Mouse (Mus musculus) forebrain, embryonic 14.5 days (tissue): ENCODE measurements at regions not wholly inside any gene's neighbourhood (a gene's known extent, or its start where the extent isn't known, plus 50 kb on each side); places are given as distances from the start of the nearest gene placed in this dataset.

ENCODE experiments used
- ATAC-seq: fragments of 200-750 bp; cut with Nextera tagmentation; 2 replicates; pipeline ENCODE4 v1.8.0; 2017; ENCODE audit warnings: mild to moderate bottlenecking, moderate library complexity
- DNase-seq: peaks from one replicate; pipeline ENCODE4 v3.0.0-alpha.2; 2015; ENCODE audit warnings: low spot score
- H3K27ac ChIP-seq: fragments of 300-500 bp; sonication (generic); 2 replicates; pipeline ENCODE4 v1.5.1; 2014; ENCODE audit warnings: low read depth, mild to moderate bottlenecking, control low read depth, low read length, moderate library complexity
- H3K27me3 ChIP-seq: fragments of 300-500 bp; sonication (generic); replicated peaks from 2 replicates; pipeline ENCODE4 v1.6.1; 2014; ENCODE audit warnings: low read length, control low read depth, mixed read lengths; ENCODE audit not compliant: control insufficient read depth, insufficient read depth
- H3K36me3 ChIP-seq: fragments of 300-500 bp; sonication (generic); 2 replicates; pipeline ENCODE4 v1.6.1; 2014; ENCODE audit warnings: low read length, control low read depth; ENCODE audit not compliant: control insufficient read depth, insufficient read depth
- H3K4me1 ChIP-seq: fragments of 300-500 bp; sonication (generic); 2 replicates; pipeline ENCODE4 v1.6.1; 2014; ENCODE audit warnings: antibody characterized with exemption, low read length, control low read depth; ENCODE audit not compliant: control insufficient read depth, insufficient read depth
- H3K4me2 ChIP-seq: fragments of 300-500 bp; sonication (generic); 2 replicates; pipeline ENCODE4 v1.6.1; 2014; ENCODE audit warnings: mild to moderate bottlenecking, control low read depth, low read length
- H3K4me3 ChIP-seq: fragments of 300-500 bp; sonication (generic); 2 replicates; pipeline ENCODE4 v1.5.1; 2014; ENCODE audit warnings: low read depth, low read length, control low read depth
- H3K9ac ChIP-seq: fragments of 300-500 bp; sonication (generic); 2 replicates; pipeline ENCODE4 v1.6.1; 2014; ENCODE audit warnings: mild to moderate bottlenecking, low read length, control low read depth, moderate library complexity
- H3K9me3 ChIP-seq: fragments of 300-500 bp; sonication (generic); replicated peaks from 2 replicates; pipeline ENCODE4 v1.6.1; 2016; ENCODE audit warnings: low read length, control low read depth, mixed read lengths; ENCODE audit not compliant: control insufficient read depth
- WGBS: fragments of 180-500 bp; shearing (Covaris S2); extraction: QIAGEN DNeasy Blood & Tissue Kit; methylation state at CpG from one replicate; pipeline ENCODE4 v1.1.7; 2014; 5-methylcytosine and 5-hydroxymethylcytosine counted together

DNA sequence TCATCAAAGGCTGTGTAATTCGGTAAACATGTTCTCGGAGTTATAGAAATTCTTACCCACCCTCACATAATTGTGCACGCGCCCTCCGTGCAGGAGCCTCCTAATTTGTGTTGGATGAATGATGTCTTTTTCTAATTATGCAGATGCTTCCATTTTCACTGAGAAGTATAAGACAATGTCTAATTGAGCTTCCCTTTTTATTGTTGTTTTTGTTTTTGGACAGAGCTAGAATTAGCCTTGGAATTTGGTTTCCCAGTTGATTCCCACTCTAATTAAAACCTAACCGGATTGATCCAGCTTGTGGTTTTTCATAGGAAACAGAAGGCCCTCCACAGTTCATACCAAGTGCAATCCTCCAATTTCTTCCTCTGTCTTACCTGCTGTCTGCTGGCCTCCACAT lies 616.2 kb upstream of the Nrp1 start:
- Histone ChIP-seq H3K27ac (no peak overlapping the region), H3K4me1 (peaks cover 3% of the 10 kb centered on the region; the same call in 1 of the 2 replicates), H3K4me3 (no peak overlapping the region), H3K27me3 (no peaks in the 10 kb centered on the region), H3K36me3 (no peaks in the 10 kb centered on the region), H3K9me3 (no peaks in the 10 kb centered on the region), H3K4me2 (no peak overlapping the region), H3K9ac (no peak overlapping the region)
- ATAC-seq (no peak), DNase-seq (peak; percentile 20)
- 21% methylated on average over 6 of the region's 6 CpGs for WGBS

GRCm38 (mm10) chr8:127745221-127745620 lies 613.2 kb upstream of the Nrp1 start:
- Histone ChIP-seq H3K4me3 (no peak overlapping the region), H3K27ac (no peak overlapping the region), H3K9me3 (no peaks in the 10 kb centered on the region), H3K4me1 (peaks cover 3% of the 10 kb centered on the region; the same call in 1 of the 2 replicates), H3K4me2 (no peak overlapping the region), H3K27me3 (no peaks in the 10 kb centered on the region), H3K9ac (no peak overlapping the region), H3K36me3 (no peaks in the 10 kb centered on the region)
- ATAC-seq, result no peak
- no peak for DNase-seq
- 99% methylated on average over 4 of the region's 4 CpGs for WGBS

- Histone ChIP-seq H3K9ac (no peak overlapping the region), H3K27ac (no peak overlapping the region), H3K36me3 (no peaks in the 10 kb centered on the region), H3K9me3 (no peaks in the 10 kb centered on the region), H3K4me3 (no peak overlapping the region), H3K4me2 (no peak overlapping the region), H3K27me3 (no peaks in the 10 kb centered on the region), H3K4me1 (peaks cover 3% of the 10 kb centered on the region; the same call in 1 of the 2 replicates)
- 85% methylated on average over 8 of the region's 8 CpGs for WGBS
- DNase-seq (no peak), ATAC-seq (no peak)
Measured at GRCm38 (mm10) chr8:127746456-127746855, 611.9 kb upstream of the Nrp1 start.

GRCm38 (mm10) chr8:127752871-127753270 lies 605.5 kb upstream of the Nrp1 start:
- Histone ChIP-seq H3K27ac (no peak overlapping the region), H3K27me3 (no peaks in the 10 kb centered on the region), H3K36me3 (no peaks in the 10 kb centered on the region), H3K4me1 (no peaks in the 10 kb centered on the region), H3K4me2 (no peak overlapping the region), H3K9me3 (no peaks in the 10 kb centered on the region), H3K9ac (no peak overlapping the region), H3K4me3 (no peak overlapping the region)
- ATAC-seq (no peak), DNase-seq (no peak)
- 79% methylated on average over 5 of the region's 5 CpGs for WGBS

- Histone ChIP-seq H3K9ac (no peak overlapping the region), H3K4me3 (no peak overlapping the region), H3K27ac (no peak overlapping the region), H3K4me2 (no peak overlapping the region), H3K4me1 (no peaks in the 10 kb centered on the region), H3K27me3 (no peaks in the 10 kb centered on the region), H3K36me3 (no peaks in the 10 kb centered on the region), H3K9me3 (no peaks in the 10 kb centered on the region)
- no peak for DNase-seq
- WGBS, result 97% methylated on average over 5 of the region's 5 CpGs
- no peak for ATAC-seq
Measured at GRCm38 (mm10) chr8:127753793-127754565, 604.4 kb upstream of the Nrp1 start.

DNA sequence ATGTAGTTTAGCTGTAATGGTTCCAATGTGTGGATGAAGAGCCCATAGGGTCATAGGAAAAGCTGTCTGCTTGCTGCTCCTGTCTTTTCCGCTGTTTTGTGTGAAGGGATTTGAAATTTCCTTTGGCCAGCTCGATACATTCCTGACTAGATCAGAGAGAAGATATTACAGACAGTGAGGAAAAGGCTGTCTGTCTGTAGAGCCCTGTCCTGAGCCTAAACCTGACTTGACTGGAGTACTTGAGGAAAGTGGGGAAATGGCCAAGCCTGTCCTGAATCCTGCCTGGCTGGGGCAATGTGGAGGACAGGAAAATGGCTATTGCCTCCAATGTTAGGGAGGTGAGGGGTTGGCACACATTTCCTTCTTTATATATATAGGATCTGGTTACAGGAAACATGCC lies 601.0 kb upstream of the Nrp1 start:
- Histone ChIP-seq H3K4me1 (no peaks in the 10 kb centered on the region), H3K27ac (no peak overlapping the region)
- ATAC-seq, result no peak

GRCm38 (mm10) chr8:127759906-127760305 lies 598.5 kb upstream of the Nrp1 start:
- ATAC-seq, result no peak
- Histone ChIP-seq H3K9ac (no peak overlapping the region), H3K4me3 (no peak overlapping the region), H3K4me2 (no peak overlapping the region), H3K4me1 (no peaks in the 10 kb centered on the region), H3K27ac (no peak overlapping the region), H3K9me3 (no peaks in the 10 kb centered on the region), H3K27me3 (no peaks in the 10 kb centered on the region), H3K36me3 (no peaks in the 10 kb centered on the region)
- no peak for DNase-seq
- WGBS, result 72% methylated on average over 5 of the region's 5 CpGs

More for the DNA sequence above, 601.0 kb upstream of the Nrp1 start:
- Histone ChIP-seq H3K4me3 (no peak overlapping the region), H3K9me3 (no peaks in the 10 kb centered on the region), H3K27me3 (no peaks in the 10 kb centered on the region), H3K4me2 (no peak overlapping the region), H3K36me3 (no peaks in the 10 kb centered on the region), H3K9ac (no peak overlapping the region)
- DNase-seq, result no peak
- 88% methylated on average over 2 of the region's 2 CpGs for WGBS

GRCm38 (mm10) chr8:127765199-127765598 lies 593.2 kb upstream of the Nrp1 start:
- Histone ChIP-seq H3K9me3 (no peaks in the 10 kb centered on the region), H3K27me3 (no peaks in the 10 kb centered on the region), H3K36me3 (no peaks in the 10 kb centered on the region), H3K27ac (no peak overlapping the region), H3K4me1 (no peaks in the 10 kb centered on the region; the same call in 1 of the 2 replicates), H3K9ac (no peak overlapping the region), H3K4me3 (no peak overlapping the region), H3K4me2 (no peak overlapping the region)
- no peak for ATAC-seq
- DNase-seq, result no peak
- 79% methylated on average over 5 of the region's 5 CpGs for WGBS

- H3K9ac ChIP-seq, result no peak overlapping the region
- 17% methylated on average over 3 of the region's 3 CpGs for WGBS
- DNase-seq, result peak; percentile 14
Measured at GRCm38 (mm10) chr8:127768311-127768710, 590.1 kb upstream of the Nrp1 start.

More at GRCm38 (mm10) chr8:127768311-127768710, 590.1 kb upstream of the Nrp1 start:
- H3K36me3 ChIP-seq, result no peaks in the 10 kb centered on the region
- H3K4me3 ChIP-seq, result no peak overlapping the region
- H3K9me3 ChIP-seq, result no peaks in the 10 kb centered on the region
- no peak for ATAC-seq
- no peaks in the 10 kb centered on the region for H3K27me3 ChIP-seq
- no peaks in the 10 kb centered on the region; the same call in 1 of the 2 replicates for H3K4me1 ChIP-seq
- no peak overlapping the region for H3K4me2 ChIP-seq
- H3K27ac ChIP-seq, result no peak overlapping the region
